Mouse (Mus musculus) midbrain, postnatal 0 days (tissue): ENCODE results near the gene Irak2. TPM values are rescaled to one million over a fixed set of nuclear protein-coding genes. Genes with fewer than 3 reads are reported as not detected.

Experiments
- ATAC-seq: fragments of 200-750 bp; cut with Nextera tagmentation; 2 replicates; pipeline ENCODE4 v1.8.0; 2017; ENCODE audit warnings: moderate number of reproducible peaks, mild to moderate bottlenecking, moderate TSS enrichment, moderate library complexity; ENCODE audit not compliant: low FRiP score
- DNase-seq: peaks from one replicate; pipeline ENCODE4 v3.0.0-alpha.2; 2015; ENCODE audit warnings: low spot score
- H3K27ac ChIP-seq: fragments of 300-500 bp; sonication (generic); 2 replicates; pipeline ENCODE4 v1.5.1; 2014; ENCODE audit warnings: low read depth, mild to moderate bottlenecking, low read length, mixed read lengths
- H3K27me3 ChIP-seq: fragments of 300-500 bp; sonication (generic); 2 replicates; pipeline ENCODE4 v1.6.1; 2014; ENCODE audit warnings: low read length, control low read depth, mixed read lengths; ENCODE audit not compliant: insufficient read depth
- H3K36me3 ChIP-seq: fragments of 300-500 bp; sonication (generic); 2 replicates; pipeline ENCODE4 v1.6.1; 2014; ENCODE audit warnings: low read length, control low read depth, mixed read lengths; ENCODE audit not compliant: insufficient read depth
- H3K4me1 ChIP-seq: fragments of 300-500 bp; sonication (generic); 2 replicates; pipeline ENCODE4 v1.6.1; 2014; ENCODE audit warnings: mild to moderate bottlenecking, control low read depth, antibody characterized with exemption, low read length, mixed read lengths; ENCODE audit not compliant: insufficient read depth
- H3K4me2 ChIP-seq: fragments of 300-500 bp; sonication (generic); 2 replicates; pipeline ENCODE4 v1.6.1; 2014; ENCODE audit warnings: low read depth, mild to moderate bottlenecking, low read length, mixed read lengths; ENCODE audit not compliant: poor library complexity, severe bottlenecking
- H3K4me3 ChIP-seq: fragments of 300-500 bp; sonication (generic); 2 replicates; pipeline ENCODE4 v1.5.1; 2014; ENCODE audit warnings: low read depth, mild to moderate bottlenecking, low read length, moderate library complexity
- H3K9ac ChIP-seq: fragments of 300-500 bp; sonication (generic); replicated peaks from 2 replicates; pipeline ENCODE4 v1.6.1; 2014; ENCODE audit warnings: mild to moderate bottlenecking, low read length, moderate library complexity, mixed read lengths; ENCODE audit not compliant: poor library complexity, severe bottlenecking
- H3K9me3 ChIP-seq: fragments of 300-500 bp; sonication (generic); 2 replicates; pipeline ENCODE4 v1.6.1; 2016; ENCODE audit warnings: low read length, control low read depth
- CTCF ChIP-seq: IDR thresholded peaks from 2 replicates; pipeline ENCODE4 v1.5.1; 2016; ENCODE audit warnings: antibody characterized with exemption, mild to moderate bottlenecking
- WGBS: fragments of 180-500 bp; shearing (Covaris S2); extraction: QIAGEN DNeasy Blood & Tissue Kit; methylation state at CpG from one replicate; pipeline ENCODE4 v1.1.7; 2014; 5-methylcytosine and 5-hydroxymethylcytosine counted together
- polyA plus RNA-seq: library from polyadenylated mRNA; unstranded; fragments of >200 nt; fragmentation: Nextera tagmentation; extraction: Ambion mirVana; gene quantifications from 2 replicates; pipeline ENCODE4 v1.2.1, GENCODE M21; 2015
- total RNA-seq: library from RNA; depleted of rRNA; stranded (reverse); fragments of >200 nt; gene quantifications from 2 replicates; pipeline ENCODE4 v1.2.3, GENCODE M21; 2014

Irak2 gene
- total and polyA plus RNA-seq, 2 experiments from 2014 or later, result 2.7 to 7.6 TPM

DNA sequence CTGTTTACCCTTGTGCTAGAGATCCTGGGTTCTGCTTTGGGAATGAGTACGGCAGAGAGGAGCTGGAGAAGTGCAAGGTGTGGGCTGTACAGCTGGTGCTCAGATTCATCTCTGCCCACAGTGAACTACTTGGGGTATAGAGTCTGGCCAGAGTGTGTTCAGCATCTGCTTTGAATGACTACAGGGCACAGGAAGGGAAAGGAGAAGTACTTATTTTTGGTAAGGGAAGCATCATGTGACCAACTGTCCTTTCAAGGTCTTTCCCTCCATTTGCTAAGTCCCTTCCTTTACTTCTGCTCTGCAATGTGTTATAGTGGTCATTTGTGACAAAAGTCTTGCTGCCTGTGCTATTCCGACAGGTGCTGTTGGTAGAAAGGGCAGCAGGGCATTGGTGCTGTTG lies 76.0 kb downstream of the Irak2 start:
- WGBS, result 94% methylated on average over 2 of the region's 2 CpGs
- Histone ChIP-seq H3K9ac (no peak overlapping the region), H3K4me3 (no peak overlapping the region), H3K27me3 (no peaks in the 10 kb centered on the region), H3K9me3 (no peaks in the 10 kb centered on the region), H3K27ac (no peak overlapping the region), H3K4me2 (no peak overlapping the region), H3K36me3 (peaks cover 60% of the 10 kb centered on the region), H3K4me1 (no peaks in the 10 kb centered on the region)
- no peak for ATAC-seq
- no peak for DNase-seq
- no peak for TF ChIP-seq CTCF

DNA sequence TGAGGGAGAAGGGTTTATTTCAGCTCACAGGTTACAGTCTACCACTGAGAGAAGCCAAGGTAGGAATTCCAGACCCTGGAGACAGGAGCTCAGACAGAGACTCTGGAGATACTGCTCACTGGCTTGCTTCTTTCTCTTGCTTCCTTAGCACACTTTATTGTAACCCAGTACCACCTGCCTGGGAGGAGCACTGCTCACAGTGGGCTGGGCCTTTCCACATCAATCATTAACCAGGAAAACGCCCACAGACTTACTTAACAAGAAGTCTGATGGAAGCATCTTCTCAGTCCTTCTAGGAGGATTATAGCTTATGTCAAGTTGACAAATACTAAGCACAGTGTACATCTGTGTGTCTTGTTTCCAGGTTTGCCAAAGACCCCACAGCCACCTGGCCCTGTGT lies 76.5 kb downstream of the Irak2 start:
- no peak for TF ChIP-seq CTCF
- no peak overlapping the region for H3K4me2 ChIP-seq
- 92% methylated on average over 1 of the region's 1 CpGs for WGBS
- no peaks in the 10 kb centered on the region for H3K9me3 ChIP-seq
- ATAC-seq (no peak), DNase-seq (no peak)
- no peak overlapping the region for H3K27ac ChIP-seq
- no peak overlapping the region for H3K4me3 ChIP-seq
- H3K9ac ChIP-seq, result no peak overlapping the region
- H3K27me3 ChIP-seq, result no peaks in the 10 kb centered on the region
- H3K36me3 ChIP-seq, result peaks cover 57% of the 10 kb centered on the region
- no peaks in the 10 kb centered on the region for H3K4me1 ChIP-seq

DNA sequence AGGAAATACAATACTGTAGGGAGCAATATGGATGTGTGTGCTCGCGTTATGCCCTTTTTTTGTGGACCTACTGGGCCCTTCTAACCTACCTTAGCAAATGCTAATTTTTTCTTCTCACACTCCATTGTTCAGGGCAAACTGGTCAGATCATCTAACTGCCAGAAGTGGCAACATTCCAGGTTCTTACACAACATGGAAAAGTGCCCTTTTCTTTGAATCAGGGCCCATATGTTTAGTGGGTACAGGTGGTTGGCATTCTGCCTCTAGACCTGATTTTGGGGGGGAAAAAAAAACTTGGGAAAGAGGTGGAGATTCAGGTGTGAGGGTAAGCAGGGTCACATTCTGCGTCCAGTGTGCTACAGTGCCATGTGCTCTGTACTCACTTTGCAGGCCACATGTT lies 79.3 kb downstream of the Irak2 start:
- Histone ChIP-seq H3K4me2 (no peak overlapping the region), H3K36me3 (peaks cover 49% of the 10 kb centered on the region), H3K9me3 (no peaks in the 10 kb centered on the region), H3K4me1 (no peaks in the 10 kb centered on the region), H3K27ac (no peak overlapping the region), H3K4me3 (no peak overlapping the region), H3K27me3 (no peaks in the 10 kb centered on the region), H3K9ac (no peak overlapping the region)
- WGBS, result 93% methylated on average over 3 of the region's 3 CpGs
- ATAC-seq (no peak), DNase-seq (no peak)
- no peak for TF ChIP-seq CTCF

DNA sequence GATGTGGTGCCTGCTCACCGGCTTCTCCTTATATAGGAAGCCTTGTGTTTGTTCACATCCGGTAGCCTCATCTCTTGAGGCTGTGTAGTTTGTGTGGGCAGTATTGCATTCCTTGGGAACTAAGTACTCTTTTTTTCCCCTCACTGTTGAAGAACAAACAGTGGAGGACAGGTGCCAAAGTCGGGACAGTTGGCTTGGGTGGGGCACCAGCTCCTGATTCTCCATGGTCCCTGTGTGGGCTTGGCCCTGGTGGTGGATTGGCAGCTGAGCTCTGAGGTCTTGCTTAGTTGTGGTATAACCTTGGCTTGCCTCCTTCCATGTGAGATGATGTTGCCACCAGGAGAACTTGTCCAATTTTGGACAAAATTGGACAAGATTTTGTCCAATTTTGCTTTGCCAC lies 81.6 kb downstream of the Irak2 start, which contains the start of gene Ghrl:
TSS of gene Ghrl (minus strand) at position 3 of the 400 bp plus-strand sequence.
- H3K9ac ChIP-seq, result no peak within 1 kb of the TSS
- no peaks in the 10 kb centered on the region for H3K4me1 ChIP-seq
- ATAC-seq (no peak), DNase-seq (no peak)
- H3K36me3 ChIP-seq, result peaks cover 39% of the 10 kb centered on the region
- H3K9me3 ChIP-seq, result no peaks in the 10 kb centered on the region
- no peaks in the 10 kb centered on the region for H3K27me3 ChIP-seq
- WGBS, result 95% methylated on average over 3 of the region's 3 CpGs
- H3K4me3 ChIP-seq, result no peak within 1 kb of the TSS
- no peak within 1 kb of the TSS for H3K27ac ChIP-seq
- H3K4me2 ChIP-seq, result no peak within 1 kb of the TSS
- no peak for TF ChIP-seq CTCF

DNA sequence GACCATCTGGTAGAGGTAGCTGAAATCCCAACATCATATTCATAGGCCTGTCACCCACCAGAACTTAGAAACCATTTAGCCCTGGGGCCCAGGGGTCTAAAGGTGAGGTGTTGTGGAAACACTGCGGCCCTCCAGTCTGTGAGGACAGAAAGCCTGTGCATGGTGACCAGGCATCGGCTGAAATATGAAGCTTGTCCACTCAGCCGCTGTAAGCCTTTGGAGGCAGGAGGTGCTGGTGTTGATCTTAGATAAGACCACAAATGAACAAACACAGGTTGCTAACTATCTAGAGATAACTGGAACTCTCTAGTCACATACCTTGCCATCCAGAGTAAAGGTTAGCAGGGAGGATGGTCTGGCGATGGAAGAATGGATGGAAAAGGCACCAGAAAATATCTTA lies 82.8 kb downstream of the Irak2 start:
- WGBS, result 95% methylated on average over 4 of the region's 4 CpGs
- no peaks in the 10 kb centered on the region for H3K27me3 ChIP-seq
- no peak for TF ChIP-seq CTCF
- no peak overlapping the region for H3K27ac ChIP-seq
- H3K9me3 ChIP-seq, result no peaks in the 10 kb centered on the region
- H3K9ac ChIP-seq, result no peak overlapping the region
- no peak overlapping the region for H3K4me3 ChIP-seq
- H3K4me1 ChIP-seq, result no peaks in the 10 kb centered on the region
- peaks cover 31% of the 10 kb centered on the region for H3K36me3 ChIP-seq
- ATAC-seq (no peak), DNase-seq (no peak)
- H3K4me2 ChIP-seq, result no peak overlapping the region

DNA sequence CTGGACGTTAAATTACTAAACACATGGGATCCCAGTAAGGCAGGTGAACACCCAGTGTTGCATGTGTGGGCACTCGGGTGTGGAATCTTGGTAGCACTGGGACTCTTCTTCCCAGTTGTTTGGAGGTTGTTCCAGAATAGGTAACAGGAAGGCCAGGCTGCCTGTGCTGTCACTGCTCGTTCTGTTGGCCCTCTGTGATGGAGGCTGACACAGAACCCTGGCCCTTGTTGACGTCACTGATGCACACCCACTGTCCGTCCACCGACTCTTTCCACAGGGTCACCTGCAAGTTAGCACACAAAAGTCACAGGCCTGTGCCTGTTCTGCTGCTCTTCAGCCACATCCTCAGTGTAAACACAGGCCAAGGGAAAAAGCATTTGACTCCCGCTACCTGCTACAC lies 89.9 kb downstream of the Irak2 start:
- 92% methylated on average over 7 of the region's 7 CpGs for WGBS
- Histone ChIP-seq H3K27me3 (no peaks in the 10 kb centered on the region), H3K27ac (no peak overlapping the region), H3K36me3 (peaks cover 55% of the 10 kb centered on the region), H3K4me1 (no peaks in the 10 kb centered on the region), H3K4me2 (no peak overlapping the region), H3K9ac (no peak overlapping the region), H3K9me3 (no peaks in the 10 kb centered on the region), H3K4me3 (no peak overlapping the region)
- ATAC-seq (no peak), DNase-seq (no peak)
- TF ChIP-seq CTCF, result no peak
